Mouse (Mus musculus): ENCODE measurements at regions not wholly inside any gene's neighbourhood (a gene's known extent, or its start where the extent isn't known, plus 50 kb on each side); places are given as distances from the start of the nearest gene placed in this dataset.

DNA sequence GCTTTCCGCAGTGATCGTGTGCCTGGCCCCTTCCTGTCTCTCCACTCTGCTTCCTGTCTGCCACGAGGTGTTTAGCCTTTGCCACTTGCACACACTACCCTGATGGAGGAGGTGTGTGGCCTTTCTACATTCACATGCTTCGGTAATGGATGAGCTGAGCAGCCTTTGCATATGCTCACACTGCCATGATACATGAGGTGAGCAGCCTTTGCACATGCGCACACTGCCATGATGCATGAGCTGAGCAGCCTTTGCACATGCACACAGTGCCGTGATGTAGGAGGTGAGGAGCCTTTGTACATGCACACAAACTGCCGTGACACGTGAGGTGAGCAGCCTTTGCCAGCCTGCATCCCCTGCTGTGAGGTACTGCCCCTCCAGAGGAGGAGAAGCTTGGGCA lies 58.3 kb downstream of the Erv3 start:
- DNase-seq = no peak

DNA sequence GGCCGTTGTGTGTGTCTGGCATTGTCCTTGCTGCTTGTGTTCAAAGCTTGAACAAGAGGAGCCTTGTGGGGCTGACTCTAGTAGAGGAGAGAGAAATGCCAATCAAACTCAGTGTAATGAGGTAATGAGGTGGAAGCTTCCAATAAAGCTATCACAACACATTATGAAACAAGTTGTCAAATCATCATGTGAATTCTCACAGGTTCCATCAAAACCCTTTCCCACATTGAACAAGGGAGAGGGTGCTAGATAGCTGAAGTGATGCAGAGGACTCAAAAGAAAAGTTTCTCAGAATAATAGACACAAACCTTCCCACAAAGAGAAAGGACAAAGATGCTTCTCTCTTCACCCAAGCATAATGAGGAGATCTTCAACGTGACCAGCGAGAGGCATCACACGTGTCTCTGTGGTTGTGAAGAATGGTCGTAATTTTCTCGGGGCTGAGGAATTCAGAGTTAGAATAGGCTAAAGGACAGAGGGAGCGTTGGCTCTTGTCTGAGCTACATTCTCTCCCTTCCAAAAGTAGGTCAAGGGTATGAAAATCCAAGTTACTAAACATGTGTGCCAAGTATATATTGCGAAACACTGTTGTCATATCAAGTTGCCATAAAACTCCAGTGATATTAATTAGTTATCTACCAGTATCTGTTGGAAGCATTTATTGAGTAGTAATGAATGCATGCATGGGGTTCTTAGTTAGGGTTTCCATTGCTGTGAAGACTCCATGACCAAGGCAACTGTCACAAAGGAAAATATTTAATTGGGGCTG lies 59.2 kb downstream of the Erv3 start:
- DNase-seq = no peak

DNA sequence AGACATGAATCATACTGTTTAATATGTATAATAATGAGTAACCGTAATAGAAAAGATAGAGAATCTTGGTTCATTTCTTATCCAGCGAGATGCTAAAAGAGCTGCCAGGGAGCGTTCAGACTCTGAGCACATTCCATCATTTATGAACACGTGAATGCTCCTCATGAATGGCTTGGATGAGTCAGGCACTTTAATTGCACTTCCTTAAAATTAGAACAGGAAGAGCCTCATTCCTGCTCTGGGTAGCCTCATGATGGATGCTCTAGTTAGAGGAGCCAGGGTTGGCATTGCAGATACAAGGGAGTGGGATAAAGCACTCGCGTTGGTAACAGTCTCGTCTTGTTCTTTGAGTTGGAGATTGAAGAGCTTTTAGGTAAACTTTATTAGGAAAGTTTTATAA lies 60.1 kb downstream of the Erv3 start:
- no peak for DNase-seq

DNA sequence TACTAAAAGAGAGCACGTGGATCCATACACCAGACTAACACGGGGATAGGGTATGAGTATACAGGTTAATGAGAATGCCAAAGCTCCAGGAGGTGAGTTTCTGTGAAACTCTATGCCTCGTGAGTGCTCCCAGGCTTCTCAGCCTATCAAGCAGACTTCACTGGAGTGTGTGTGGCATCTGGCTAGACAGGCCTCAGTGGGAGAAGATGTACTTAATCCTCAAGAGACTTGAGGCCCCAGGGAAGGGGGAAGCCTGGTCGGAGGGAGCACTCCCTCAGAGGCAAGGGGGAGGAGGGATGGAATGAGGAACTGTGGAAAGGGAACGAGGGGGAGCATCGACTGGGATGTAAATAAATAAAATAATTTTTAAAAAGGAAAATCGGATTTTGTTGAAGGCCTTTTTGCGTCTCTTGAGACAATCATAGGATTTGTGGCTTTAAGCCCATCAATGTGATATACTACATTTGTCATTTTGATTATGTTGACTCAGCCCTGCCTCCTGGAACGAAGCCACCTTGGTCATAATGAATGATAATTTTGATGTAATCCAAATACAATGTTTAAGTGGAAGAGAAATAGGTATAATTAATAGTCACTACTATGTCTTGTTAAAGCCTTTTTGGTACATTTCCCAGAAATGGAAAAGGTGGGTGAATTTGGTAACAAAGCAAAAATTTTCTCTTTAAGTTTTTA lies 62.4 kb downstream of the Erv3 start:
- DNase-seq = no peak

DNA sequence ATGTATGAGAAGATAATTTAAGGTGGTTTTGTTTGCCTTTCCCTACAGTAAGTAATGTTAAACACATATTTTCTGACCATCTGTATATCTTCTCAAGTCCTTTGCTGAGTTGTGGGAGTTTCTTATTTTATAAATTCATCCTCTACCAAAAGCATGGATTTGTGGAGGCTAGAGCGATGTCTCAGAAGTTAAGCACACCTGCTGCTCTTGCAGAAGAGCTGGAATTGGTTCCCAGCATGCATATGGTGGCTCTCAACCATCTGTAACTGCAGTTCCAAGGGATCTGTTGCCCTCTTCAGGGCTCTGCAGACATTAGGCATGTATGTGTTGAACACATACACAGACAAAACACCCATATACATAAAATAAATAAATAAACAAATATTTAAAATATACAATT lies 84.2 kb downstream of the Erv3 start:
- DNase-seq = no peak

DNA sequence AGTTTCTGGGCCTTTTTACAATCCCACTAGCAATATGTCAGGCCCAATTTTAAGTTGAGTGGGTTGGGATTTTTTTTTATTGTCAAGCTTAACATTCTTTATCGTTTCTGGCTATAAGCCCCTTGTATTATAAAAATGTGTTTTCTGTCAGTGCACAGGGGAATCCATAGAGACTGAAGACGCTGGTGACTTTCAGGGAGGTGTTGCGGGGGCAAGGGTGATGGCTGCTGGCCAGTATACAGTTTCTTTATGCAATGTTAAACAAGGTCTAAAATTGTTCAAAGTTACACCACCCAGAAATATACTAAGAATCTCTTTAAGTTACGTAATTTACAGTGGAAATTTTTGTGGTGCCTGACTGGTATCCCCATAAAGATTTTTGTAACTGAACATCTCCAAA lies 85.9 kb downstream of the Erv3 start:
- DNase-seq = no peak

DNA sequence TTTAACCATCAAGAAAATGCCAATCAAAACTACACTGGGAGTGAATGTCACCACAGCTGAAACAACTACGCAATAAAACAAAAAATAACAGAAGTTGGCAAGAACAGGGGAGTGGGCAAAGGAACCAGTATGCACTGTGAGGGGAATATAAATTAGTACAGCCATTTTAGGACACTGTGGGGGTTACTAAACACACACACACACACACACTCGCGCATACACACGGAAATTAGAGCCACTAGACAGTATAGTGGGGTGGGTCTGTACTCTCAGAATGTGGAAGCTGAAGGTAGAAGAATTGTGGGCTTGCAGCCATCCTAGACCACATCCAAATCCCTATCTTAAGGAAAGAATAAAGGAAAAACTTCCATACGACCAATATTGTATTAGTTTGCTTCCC lies 87.4 kb downstream of the Erv3 start:
- no peak for DNase-seq

DNA sequence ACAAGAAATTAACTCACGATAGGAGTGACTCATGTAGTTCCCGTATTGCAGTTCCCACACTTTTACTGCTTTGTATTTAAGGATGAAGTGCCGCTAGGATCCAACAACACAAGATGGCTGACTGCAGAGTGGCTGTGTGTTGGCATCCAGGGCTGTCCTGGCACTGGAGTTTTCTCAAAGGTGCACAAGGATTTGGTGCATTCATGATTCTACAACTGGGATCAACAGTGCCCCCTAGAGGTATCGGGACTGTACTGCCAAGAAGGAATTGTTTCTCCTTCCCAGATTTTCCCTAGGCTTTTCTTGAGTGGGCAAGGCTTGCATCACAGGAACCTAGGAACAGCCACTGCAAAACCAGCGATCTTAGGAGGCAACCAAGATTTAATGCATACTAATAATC lies 88.7 kb downstream of the Erv3 start:
- DNase-seq = peak; percentile 10 to 16

DNA sequence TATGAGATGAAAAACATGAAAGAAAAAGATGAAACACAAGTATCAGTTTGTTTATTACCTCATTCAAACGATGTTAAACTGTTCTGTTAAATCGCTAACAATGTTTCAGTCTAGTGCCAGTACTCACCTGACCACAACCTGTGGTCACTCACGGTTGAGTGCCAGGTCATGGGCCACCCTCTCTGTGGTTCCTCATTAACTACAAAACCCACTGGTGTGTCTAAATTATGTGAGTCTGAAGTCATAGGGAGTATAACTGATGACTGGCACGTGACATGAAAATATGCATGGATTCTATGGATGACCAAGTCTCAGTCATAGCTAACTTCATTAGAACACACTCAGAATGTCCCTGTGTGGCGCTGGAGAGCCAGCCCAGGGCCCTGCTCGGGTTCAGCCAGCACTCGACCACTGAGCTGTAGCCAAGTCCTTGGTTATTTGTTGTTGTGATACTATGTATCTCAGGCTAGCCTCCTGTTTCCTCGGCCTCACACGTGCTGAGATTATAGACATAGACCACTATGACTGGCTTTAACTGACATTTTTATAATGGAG lies 89.8 kb downstream of the Erv3 start:
- no peak for DNase-seq

DNA sequence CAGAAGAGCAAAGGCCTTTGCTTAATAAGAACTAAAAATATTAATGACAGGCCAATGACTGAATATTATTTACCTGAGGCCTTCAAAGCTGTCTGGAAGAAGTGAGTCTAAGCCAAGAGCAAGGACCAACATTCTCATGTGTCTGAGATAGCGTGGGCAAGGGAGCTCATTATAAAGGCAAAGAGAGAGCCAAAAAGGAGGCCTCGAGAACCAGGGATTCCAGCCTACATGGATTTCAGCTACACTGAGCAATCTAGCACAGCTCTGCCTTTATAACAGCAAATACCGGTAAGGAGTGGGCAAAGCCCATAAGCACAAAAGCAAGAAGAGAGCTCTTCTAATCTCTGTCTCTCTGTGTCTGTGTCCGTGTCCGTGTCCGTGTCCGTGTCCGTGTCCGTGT lies 93.0 kb downstream of the Erv3 start:
- DNase-seq = no peak

DNA sequence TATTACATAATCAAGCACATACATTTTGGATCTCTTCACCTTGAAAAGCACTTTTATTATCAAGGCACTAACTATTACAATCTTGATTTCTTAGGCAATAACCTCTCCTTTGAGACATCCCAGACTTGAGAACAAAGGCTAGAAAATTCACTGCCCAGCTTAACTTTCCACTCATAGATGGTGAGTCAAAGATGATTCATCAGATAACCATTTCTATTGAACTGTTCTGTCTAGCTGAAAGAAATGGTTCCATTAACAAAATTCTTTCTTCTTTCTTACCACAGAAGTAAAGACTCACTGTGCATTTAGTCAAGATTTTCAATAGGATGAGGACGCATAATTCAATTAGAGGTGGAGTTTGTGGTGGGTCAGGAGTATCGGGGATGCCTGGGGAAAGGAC lies 98.0 kb downstream of the Erv3 start:
- no peak for DNase-seq

DNA sequence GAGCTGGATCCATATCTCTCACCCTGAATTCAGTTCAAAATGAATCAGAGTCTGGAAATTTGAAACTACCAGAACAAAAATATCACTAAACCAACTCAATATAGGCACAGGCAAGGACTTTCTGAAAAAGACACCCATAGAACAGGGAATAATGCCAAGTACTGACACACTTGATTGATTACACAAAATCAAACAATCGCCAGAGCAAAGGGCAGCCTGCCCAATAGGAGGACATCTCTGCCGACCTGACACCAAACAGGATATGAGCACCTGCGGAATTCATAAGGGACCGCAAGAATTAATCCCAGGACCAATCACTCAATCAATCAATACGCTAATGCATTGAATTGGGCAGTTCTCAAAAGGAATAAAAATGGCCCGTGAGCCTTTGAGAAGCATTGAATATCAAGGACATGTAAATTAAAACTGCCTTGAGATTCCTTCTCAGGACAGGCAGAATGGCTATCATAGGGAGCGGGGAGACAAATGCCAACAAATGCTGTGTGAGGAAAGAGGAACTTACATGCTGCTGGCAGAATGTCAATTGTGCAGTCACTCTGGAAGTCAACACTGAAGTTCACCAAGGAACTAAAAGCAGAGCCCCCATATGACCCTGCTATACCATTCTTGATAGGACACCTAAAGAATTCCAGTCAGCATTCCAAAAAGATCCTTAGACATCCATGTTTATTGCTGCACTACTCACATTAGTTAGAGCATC lies 102.2 kb downstream of the Erv3 start:
- no peak for DNase-seq

DNA sequence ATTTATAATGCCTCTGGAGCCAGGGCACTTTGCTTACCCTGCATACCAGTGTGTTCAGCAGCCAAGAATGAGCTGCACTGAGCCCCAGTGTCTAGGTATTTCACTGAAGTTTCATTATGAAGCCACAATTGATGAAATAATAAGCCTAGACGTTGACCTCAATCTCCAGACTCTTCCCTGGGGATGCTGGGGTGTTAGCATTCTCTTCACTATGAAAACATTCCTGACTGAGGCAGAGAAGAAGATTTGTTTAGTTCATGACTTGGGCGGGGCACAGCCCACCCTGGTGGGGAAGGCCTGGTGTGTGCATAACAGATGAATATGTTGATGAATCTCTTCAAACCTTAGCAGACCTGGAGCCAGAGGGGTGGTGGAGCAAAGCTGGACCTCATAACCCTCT lies 104.4 kb downstream of the Erv3 start:
- DNase-seq = no peak

DNA sequence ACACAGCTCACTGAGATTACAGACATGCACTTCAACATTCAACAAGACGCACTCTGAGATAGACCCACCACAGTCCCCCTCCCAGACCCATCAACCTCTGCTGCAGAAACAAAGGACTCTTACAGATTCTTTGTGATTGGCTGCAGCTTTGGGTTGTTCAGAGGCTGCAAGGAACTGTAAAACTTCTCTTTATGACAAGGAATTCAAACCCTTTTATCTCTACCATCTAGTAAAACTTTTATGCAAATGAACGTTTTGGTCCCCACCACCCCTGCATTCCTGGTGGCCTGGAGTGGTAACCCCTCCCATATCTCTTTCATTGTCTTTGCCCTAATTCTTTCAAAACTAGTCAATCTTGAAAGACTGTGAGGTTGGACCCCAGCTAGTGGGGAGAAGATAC lies 106.1 kb downstream of the Erv3 start:
- DNase-seq = no peak

DNA sequence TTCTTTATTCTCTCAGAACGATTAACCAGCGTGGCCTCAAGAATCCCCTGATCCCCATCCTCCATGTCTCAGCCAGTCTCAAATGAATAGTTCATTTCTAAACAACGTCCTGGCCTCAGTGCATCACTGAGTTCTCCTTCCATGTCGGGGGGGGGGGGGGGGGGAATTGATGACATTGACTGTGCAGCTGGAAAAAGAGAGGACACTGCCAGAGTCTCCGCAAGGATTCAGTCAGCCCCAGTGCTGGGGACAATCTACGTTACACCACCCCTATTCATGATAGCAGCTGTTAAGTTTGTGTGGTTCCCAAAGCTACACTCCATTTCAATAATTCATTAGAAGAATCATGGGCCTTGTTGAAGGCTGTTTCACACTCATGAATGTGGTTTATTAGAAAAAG lies 108.9 kb downstream of the Erv3 start:
- DNase-seq = no peak

DNA sequence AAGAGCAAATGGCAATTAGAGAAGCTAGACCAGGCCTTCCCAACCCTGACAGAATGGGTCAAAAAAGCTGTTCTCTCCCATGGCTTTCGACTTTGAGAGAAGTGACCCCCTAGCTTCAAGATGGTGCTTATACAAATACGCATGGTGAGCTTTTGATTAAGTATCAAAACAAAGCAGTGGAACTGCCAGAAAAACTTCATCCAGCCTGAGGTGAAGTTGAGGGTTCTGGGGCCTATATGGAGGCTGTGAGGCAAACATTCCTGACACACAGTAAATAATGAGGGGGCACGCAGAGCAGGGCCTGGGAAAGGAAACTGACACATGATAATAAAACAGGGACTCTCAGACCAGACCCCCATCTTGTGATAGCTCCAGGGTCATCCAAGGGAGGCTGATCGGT lies 109.3 kb downstream of the Erv3 start:
- DNase-seq = no peak

DNA sequence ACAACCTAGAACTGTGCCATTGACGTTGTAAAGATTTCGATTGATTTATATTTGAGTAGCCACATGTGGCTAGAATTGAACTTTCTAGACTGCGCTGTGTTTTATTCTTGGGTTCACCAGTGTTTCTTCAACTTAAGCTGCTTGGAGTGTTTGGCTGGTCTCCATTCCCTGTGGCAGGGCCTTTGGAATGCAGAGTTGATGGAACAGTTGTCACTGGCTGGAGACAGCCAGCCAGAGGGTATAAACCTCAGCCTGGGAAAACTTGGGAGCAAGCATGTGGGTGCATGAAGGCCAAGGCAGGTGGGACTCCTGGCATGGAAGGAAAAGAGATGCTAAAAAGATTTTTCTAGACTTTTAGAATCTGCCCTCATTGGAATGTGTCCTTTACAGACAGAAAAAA lies 109.8 kb downstream of the Erv3 start:
- DNase-seq = no peak

DNA sequence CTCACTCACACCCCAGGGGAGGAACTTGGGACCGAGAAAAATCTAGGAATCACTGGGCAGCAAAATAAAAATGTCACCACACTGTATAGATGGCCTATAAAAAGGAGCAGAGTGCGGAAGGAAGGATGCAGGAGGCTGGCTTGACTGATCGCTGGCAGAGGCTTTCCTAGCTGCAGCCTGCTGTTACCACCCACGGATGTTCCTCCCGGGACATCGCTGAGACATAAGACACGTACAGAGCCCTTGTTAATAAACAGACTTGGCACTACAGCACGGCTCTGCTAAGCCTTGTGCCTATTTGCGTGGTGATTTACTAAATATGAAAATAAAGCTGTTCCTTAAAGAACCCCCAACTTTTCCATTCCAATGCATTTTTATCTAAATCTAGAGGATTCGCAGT lies 110.8 kb downstream of the Erv3 start:
- DNase-seq = no peak

DNA sequence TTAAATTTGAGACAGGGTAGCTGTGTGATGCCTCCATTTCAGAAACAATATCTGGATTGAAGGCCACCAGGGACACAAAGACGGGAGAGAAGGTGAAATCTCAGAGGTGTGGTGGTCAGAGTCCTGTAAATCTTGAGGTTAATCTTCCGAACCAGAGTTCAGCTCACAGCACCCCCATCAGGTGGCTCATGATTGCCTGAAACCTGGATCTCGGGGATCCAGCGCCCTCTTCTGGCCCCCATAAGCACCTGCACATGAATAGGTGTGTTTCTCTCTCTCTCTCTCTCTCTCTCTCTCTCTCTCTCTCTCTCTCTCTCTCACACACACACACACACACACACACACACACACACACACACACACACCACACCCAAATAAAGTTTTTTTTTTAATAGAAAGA lies 111.8 kb downstream of the Erv3 start:
- DNase-seq = no peak

DNA sequence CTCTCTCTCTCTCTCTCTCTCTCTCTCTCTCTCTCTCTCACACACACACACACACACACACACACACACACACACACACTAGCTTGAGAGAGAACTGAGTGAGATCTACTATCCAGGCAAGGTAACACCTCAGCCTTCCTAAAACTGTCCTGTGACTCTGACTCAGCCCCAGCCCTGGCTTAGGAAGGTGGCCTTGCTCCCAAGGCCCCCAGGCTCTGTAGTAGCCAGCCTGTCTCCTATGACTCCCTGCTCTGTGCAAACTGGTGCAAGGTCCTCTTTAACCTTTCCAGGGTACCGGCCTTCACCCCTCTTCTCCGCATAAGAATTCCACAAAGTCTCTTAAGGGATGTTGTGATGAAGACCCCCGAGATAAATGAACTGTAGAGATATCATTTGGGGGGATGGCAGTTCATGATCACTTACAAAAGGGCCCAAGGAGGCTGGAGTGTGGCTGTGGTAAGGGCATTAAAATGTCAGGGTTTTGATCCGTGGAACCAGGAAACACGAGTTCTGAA lies 114.1 kb downstream of the Erv3 start:
- DNase-seq = no peak

DNA sequence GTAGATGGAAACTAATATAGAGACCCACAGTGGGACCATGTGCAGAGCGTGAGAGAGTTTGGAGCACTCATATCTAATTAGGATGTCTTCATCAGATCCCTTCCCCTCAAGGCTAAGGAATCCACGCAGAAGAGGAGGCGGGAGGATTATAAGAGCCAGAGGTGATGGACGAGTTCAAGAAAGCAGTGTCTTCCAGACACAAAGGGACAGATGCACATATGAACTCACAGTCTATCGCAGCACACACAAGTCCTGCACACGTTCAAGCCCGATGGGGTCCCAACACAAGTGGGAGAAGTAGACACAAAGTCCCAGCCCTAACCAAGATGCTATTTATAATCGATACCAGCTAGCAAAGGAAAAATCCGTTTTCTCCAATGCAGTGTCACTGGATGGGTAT lies 114.6 kb downstream of the Erv3 start:
- no peak for DNase-seq

DNA sequence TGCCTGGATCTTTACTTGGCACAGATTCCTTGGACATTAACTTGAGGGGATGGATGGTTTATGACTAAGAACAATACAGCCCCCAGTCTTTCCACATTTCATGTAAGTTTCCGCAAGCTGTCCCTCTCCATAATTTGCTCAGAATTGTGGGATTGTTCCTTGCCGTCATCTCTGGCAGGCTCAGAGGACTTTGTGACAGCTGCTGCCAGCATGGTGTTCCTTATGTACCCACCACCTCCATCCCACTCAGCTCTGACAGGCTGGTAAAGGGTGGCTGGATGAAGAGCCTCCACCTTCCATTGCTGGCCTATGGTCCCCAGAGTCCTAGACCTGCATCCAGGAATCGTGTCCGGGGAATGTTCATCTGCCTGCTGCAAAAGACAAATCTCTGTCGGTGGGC lies 119.1 kb downstream of the Erv3 start:
- DNase-seq = no peak

DNA sequence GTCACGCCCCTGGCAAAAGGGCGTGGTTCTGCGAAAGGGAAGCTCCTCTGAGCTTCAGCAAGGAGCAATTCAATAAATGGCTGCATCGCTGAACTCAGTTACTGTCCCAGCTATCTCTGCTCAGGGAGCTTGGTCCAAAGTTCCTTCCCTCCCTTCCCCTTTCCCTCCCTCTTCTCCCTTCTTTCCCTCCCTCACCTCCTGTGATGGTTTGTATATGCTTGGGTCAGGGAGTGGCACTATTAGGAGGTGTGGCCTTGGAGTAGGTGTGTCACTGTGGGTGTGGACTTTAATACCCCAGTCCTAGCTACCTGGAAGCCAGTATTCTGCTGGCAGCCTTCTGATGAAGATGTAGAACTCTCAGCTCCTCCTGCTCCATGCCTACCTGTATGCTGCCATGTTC lies 120.5 kb downstream of the Erv3 start:
- no peak for DNase-seq
